Mouse (Mus musculus) liver, embryonic 14.5 days (tissue): ENCODE measurements around the gene Dppa1.

ENCODE experiments used
- CTCF ChIP-seq: IDR thresholded peaks from 2 replicates; pipeline ENCODE4 v1.5.1; 2016; ENCODE audit warnings: antibody characterized with exemption, low read depth, control low read depth
- EP300 ChIP-seq: IDR thresholded peaks from 2 replicates; pipeline ENCODE4 v1.6.1; 2016; ENCODE audit warnings: antibody characterized with exemption, low read depth

DNA sequence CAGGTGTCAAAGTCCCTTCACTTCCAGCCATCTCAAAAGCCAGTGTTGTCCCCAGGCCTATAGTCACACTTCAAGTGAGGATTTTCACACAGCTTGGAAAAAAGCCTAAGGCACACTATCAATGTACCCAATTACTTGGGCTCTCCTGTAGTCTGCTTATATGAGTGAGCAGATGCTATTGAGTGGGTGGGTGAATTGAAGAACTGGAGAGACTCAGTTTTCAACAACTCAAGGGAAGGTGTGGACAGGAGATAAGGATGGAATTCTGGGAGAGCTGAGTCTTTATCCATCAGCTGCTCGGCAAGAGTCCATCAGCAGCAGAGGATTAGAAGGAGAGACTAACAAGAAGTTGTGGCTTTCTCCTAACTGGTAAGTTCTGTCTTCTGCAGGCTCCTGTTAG is 57.7 kb downstream of the Dppa1 start, which contains the start of gene BC053393:
- no peak for TF ChIP-seq CTCF
- no peak for TF ChIP-seq EP300
